Mouse (Mus musculus) limb, embryonic 13.5 days (tissue): Measurements from ENCODE around the gene Strn4. TPM values are rescaled to one million over a fixed set of nuclear protein-coding genes. Genes with fewer than 3 reads are reported as not detected.

Experiments
- ATAC-seq: fragments of 200-750 bp; cut with Nextera tagmentation; 2 replicates; pipeline ENCODE4 v1.8.0; 2017; ENCODE audit warnings: low read depth, moderate number of reproducible peaks, moderate TSS enrichment; ENCODE audit not compliant: low FRiP score
- H3K27ac ChIP-seq: fragments of 300-500 bp; sonication (generic); 2 replicates; pipeline ENCODE4 v1.5.1; 2015; ENCODE audit warnings: inconsistent platforms, mild to moderate bottlenecking, moderate library complexity
- H3K27me3 ChIP-seq: fragments of 300-500 bp; sonication (generic); 2 replicates; pipeline ENCODE4 v1.6.1; 2015; ENCODE audit warnings: mild to moderate bottlenecking, inconsistent platforms
- H3K36me3 ChIP-seq: fragments of 300-500 bp; sonication (generic); 2 replicates; pipeline ENCODE4 v1.6.1; 2015; ENCODE audit warnings: inconsistent platforms, mild to moderate bottlenecking, moderate library complexity
- H3K4me1 ChIP-seq: fragments of 300-500 bp; sonication (generic); 2 replicates; pipeline ENCODE4 v1.6.1; 2015; ENCODE audit warnings: inconsistent platforms
- H3K4me2 ChIP-seq: fragments of 300-500 bp; sonication (generic); replicated peaks from 2 replicates; pipeline ENCODE4 v1.6.1; 2015; ENCODE audit warnings: inconsistent platforms, mild to moderate bottlenecking, moderate library complexity
- H3K4me3 ChIP-seq: fragments of 300-500 bp; sonication (generic); 2 replicates; pipeline ENCODE4 v1.5.1; 2015; ENCODE audit warnings: moderate library complexity, mild to moderate bottlenecking, inconsistent platforms
- H3K9ac ChIP-seq: fragments of 300-500 bp; sonication (generic); 2 replicates; pipeline ENCODE4 v1.6.1; 2015; ENCODE audit warnings: mild to moderate bottlenecking, inconsistent platforms
- H3K9me3 ChIP-seq: fragments of 300-500 bp; sonication (generic); 2 replicates; pipeline ENCODE4 v1.6.1; 2016; ENCODE audit warnings: inconsistent platforms
- WGBS: fragments of 180-500 bp; shearing (Covaris S2); methylation state at CpG from one replicate; pipeline ENCODE4 v1.1.7; 2015; 5-methylcytosine and 5-hydroxymethylcytosine counted together
- polyA plus RNA-seq: library from polyadenylated mRNA; unstranded; fragments of >200 nt; fragmentation: Nextera tagmentation; extraction: Ambion mirVana; gene quantifications from 2 replicates; pipeline ENCODE4 v1.2.1, GENCODE M21; 2015

Gene Strn4
- polyA plus RNA-seq, 1 experiment from 2014 or later, result 124 TPM

- H3K9me3 ChIP-seq, result no peaks in the 10 kb centered on the region
- peaks cover 28% of the 10 kb centered on the region for H3K4me1 ChIP-seq
- peak overlapping the region; percentile 79 for H3K27ac ChIP-seq
- H3K4me3 ChIP-seq, result peak overlapping the region; percentile 68
- H3K36me3 ChIP-seq, result peaks cover 55% of the 10 kb centered on the region
- H3K9ac ChIP-seq, result peak overlapping the region; percentile 89
- 29% methylated on average over 10 of the region's 10 CpGs for WGBS
- H3K27me3 ChIP-seq, result no peaks in the 10 kb centered on the region
- no peak for ATAC-seq
- H3K4me2 ChIP-seq, result peak overlapping the region; percentile 98
These were observed 30.1 kb downstream of the Strn4 start for GRCm38 (mm10) chr7:16845820-16846167.

DNA sequence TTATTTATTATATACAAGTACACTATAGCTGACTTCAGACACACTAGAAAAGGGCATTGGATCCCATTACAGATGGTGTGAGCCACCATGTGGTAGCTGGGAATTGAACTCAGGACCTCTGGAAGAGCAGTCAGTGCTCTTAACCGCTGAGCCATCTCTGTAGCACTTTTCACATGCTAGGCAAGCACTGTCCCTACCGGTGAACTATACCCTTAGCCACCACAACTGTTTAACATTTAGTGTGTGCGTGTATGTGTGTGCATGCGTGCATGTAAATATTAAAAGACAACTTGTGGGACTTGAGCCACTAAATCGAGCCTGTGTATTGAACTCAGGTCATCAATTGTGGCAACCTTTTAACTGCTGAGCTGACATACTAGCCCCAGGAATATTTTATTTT is 31.1 kb downstream of the Strn4 start:
- ATAC-seq, result no peak
- no peaks in the 10 kb centered on the region for H3K9me3 ChIP-seq
- no peaks in the 10 kb centered on the region for H3K27me3 ChIP-seq
- no peak overlapping the region for H3K9ac ChIP-seq
- H3K4me1 ChIP-seq, result peaks cover 28% of the 10 kb centered on the region
- H3K27ac ChIP-seq, result no peak overlapping the region
- 94% methylated on average over 5 of the region's 5 CpGs for WGBS
- no peak overlapping the region for H3K4me3 ChIP-seq
- peaks cover 52% of the 10 kb centered on the region for H3K36me3 ChIP-seq
- H3K4me2 ChIP-seq, result no peak overlapping the region

- no peak for ATAC-seq
- no peak overlapping the region for H3K4me3 ChIP-seq
- H3K4me2 ChIP-seq, result no peak overlapping the region
- peaks cover 24% of the 10 kb centered on the region for H3K4me1 ChIP-seq
- H3K27me3 ChIP-seq, result no peaks in the 10 kb centered on the region
- H3K27ac ChIP-seq, result no peak overlapping the region
- no peaks in the 10 kb centered on the region for H3K9me3 ChIP-seq
- no peak overlapping the region for H3K9ac ChIP-seq
- H3K36me3 ChIP-seq, result peaks cover 60% of the 10 kb centered on the region
- WGBS, result 84% methylated on average over 19 of the region's 19 CpGs
These were observed 31.8 kb downstream of the Strn4 start for GRCm38 (mm10) chr7:16847507-16847906.

- no peaks in the 10 kb centered on the region for H3K9me3 ChIP-seq
- no peaks in the 10 kb centered on the region for H3K27me3 ChIP-seq
- ATAC-seq, result no peak
- WGBS, result 23% methylated on average over 17 of the region's 17 CpGs
- H3K9ac ChIP-seq, result no peak overlapping the region
- peaks cover 69% of the 10 kb centered on the region for H3K36me3 ChIP-seq
- H3K4me2 ChIP-seq, result no peak overlapping the region
- no peak overlapping the region for H3K4me3 ChIP-seq
- no peak overlapping the region for H3K27ac ChIP-seq
- H3K4me1 ChIP-seq, result peaks cover 24% of the 10 kb centered on the region
These were observed 32.9 kb downstream of the Strn4 start for GRCm38 (mm10) chr7:16848579-16848978.

- no peaks in the 10 kb centered on the region for H3K4me1 ChIP-seq
- H3K27ac ChIP-seq, result no peak overlapping the region
- no peak overlapping the region for H3K4me3 ChIP-seq
- WGBS, result 83% methylated on average over 4 of the region's 4 CpGs
- H3K4me2 ChIP-seq, result no peak overlapping the region
- no peaks in the 10 kb centered on the region for H3K27me3 ChIP-seq
- no peak overlapping the region for H3K9ac ChIP-seq
- H3K36me3 ChIP-seq, result peaks cover 94% of the 10 kb centered on the region
- no peaks in the 10 kb centered on the region for H3K9me3 ChIP-seq
- ATAC-seq, result no peak
These were observed 35.9 kb downstream of the Strn4 start for GRCm38 (mm10) chr7:16851636-16852035.

- Histone ChIP-seq H3K27me3 (no peaks in the 10 kb centered on the region), H3K36me3 (peaks cover 94% of the 10 kb centered on the region), H3K27ac (no peak overlapping the region), H3K4me2 (no peak overlapping the region), H3K9me3 (no peaks in the 10 kb centered on the region), H3K9ac (no peak overlapping the region), H3K4me3 (no peak overlapping the region), H3K4me1 (no peaks in the 10 kb centered on the region)
- 84% methylated on average over 14 of the region's 14 CpGs for WGBS
- no peak; the same call in 1 of the 2 replicates for ATAC-seq
These were observed 37.7 kb downstream of the Strn4 start for GRCm38 (mm10) chr7:16853302-16853831.

DNA sequence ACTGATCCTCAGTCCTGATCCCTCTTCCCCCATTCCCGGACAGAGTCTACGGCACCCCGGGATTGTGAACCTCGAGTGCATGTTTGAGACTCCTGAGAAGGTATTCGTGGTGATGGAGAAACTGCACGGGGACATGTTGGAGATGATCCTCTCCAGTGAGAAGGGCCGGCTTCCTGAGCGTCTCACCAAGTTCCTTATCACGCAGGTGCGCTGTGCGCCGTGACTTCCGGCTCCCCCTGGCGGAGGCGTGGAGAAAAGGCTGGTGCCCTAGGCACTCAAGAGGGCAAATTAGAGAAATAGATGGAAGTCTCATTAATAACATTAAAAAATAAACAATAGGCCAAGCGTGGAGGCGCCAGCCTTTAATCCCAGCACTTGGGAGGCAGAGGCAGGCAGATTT is 42.6 kb downstream of the Strn4 start:
- 25% methylated on average over 17 of the region's 17 CpGs for WGBS
- Histone ChIP-seq H3K4me3 (no peak overlapping the region), H3K4me2 (no peak overlapping the region), H3K27me3 (no peaks in the 10 kb centered on the region), H3K9me3 (no peaks in the 10 kb centered on the region), H3K4me1 (no peaks in the 10 kb centered on the region), H3K9ac (no peak overlapping the region), H3K27ac (no peak overlapping the region), H3K36me3 (peaks cover 86% of the 10 kb centered on the region)
- no peak for ATAC-seq

DNA sequence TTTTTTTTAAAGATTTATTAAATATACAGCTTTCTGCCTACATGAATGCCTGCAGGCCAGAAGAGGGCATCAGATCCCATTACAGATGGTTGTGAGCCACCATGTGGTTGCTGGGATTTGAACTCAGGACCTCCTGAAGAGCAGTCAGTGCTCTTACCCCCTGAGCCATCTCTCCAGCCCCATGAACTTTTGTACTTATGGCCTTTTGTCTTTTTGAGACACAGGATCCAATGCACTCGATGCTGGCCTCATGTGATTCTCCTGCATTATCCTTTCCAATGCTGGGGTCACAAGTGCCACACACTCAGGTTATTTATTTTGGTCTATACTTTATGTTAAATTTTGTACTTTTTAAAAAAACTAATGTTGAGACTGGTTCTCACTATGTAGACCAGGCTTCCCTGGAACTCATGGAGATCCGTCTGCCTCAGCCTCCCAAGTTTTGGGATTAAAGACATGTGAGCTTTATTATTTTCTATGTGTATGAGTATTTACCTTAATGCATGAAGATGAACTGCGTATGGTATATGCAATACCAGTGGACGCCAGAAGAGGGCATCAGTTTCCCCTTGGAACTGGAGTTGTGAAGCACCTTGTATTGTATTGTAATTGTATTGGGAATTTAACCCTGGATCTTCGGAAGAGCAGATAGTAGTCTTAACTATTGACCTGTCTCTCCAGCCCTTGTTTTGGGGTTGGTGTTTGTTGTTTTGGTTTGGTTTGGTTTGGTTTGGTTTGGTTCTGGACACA is 44.4 kb downstream of the Strn4 start:
- Histone ChIP-seq H3K4me2 (no peak overlapping the region), H3K9ac (no peak overlapping the region), H3K36me3 (peaks cover 86% of the 10 kb centered on the region), H3K27me3 (no peaks in the 10 kb centered on the region), H3K4me1 (no peaks in the 10 kb centered on the region), H3K4me3 (no peak overlapping the region), H3K9me3 (no peaks in the 10 kb centered on the region), H3K27ac (no peak overlapping the region)
- 30% methylated on average over 5 of the region's 5 CpGs for WGBS
- ATAC-seq, result no peak

DNA sequence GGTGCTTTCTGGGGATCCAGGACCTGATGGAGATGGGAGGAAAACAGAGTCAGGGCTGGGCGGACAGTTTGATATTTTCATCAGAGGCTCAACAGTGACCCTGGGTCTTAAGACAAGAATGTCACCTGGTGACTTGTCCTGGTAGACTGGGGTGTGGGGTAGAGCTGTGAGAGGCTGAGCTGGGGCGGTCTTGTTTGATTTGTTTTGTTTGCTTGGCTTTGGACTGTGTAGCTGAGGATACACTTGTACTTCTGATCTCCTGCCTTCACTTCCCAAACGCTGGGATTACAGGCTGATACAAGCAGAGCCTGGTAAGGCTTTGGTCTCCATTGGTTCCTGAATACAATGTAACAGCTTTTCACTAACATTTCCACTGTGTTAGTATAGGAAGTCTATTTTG is 51.8 kb downstream of the Strn4 start:
- Histone ChIP-seq H3K4me3 (no peak overlapping the region), H3K9me3 (no peaks in the 10 kb centered on the region), H3K36me3 (peaks cover 84% of the 10 kb centered on the region), H3K9ac (no peak overlapping the region), H3K27me3 (no peaks in the 10 kb centered on the region), H3K4me1 (peaks cover 10% of the 10 kb centered on the region), H3K27ac (no peak overlapping the region), H3K4me2 (no peak overlapping the region)
- ATAC-seq, result no peak
- 79% methylated on average over 3 of the region's 3 CpGs for WGBS

GRCm38 (mm10) chr7:16869497-16869896 is 53.8 kb downstream of the Strn4 start:
- Histone ChIP-seq H3K9ac (peak overlapping the region; percentile 14; the same call in 1 of the 2 replicates), H3K27me3 (no peaks in the 10 kb centered on the region), H3K27ac (0 out of 2 replicates have a peak overlapping the region, but pooled peaks have one; percentile 28), H3K4me2 (peak overlapping the region; percentile 56), H3K4me3 (peak overlapping the region; percentile 27), H3K36me3 (peaks cover 68% of the 10 kb centered on the region), H3K9me3 (no peaks in the 10 kb centered on the region), H3K4me1 (peaks cover 12% of the 10 kb centered on the region)
- peak; percentile 91 for ATAC-seq
- 19% methylated on average over 16 of the region's 16 CpGs for WGBS

GRCm38 (mm10) chr7:16871600-16871999 is 55.9 kb downstream of the Strn4 start:
- no peaks in the 10 kb centered on the region for H3K27me3 ChIP-seq
- H3K9ac ChIP-seq, result no peak overlapping the region
- H3K36me3 ChIP-seq, result peaks cover 49% of the 10 kb centered on the region
- peaks cover 13% of the 10 kb centered on the region for H3K4me1 ChIP-seq
- H3K4me2 ChIP-seq, result no peak overlapping the region
- H3K27ac ChIP-seq, result 0 out of 2 replicates have a peak overlapping the region, but pooled peaks have one; percentile 22
- H3K4me3 ChIP-seq, result no peak overlapping the region
- WGBS, result 78% methylated on average over 10 of the region's 10 CpGs
- ATAC-seq, result no peak
- H3K9me3 ChIP-seq, result no peaks in the 10 kb centered on the region

DNA sequence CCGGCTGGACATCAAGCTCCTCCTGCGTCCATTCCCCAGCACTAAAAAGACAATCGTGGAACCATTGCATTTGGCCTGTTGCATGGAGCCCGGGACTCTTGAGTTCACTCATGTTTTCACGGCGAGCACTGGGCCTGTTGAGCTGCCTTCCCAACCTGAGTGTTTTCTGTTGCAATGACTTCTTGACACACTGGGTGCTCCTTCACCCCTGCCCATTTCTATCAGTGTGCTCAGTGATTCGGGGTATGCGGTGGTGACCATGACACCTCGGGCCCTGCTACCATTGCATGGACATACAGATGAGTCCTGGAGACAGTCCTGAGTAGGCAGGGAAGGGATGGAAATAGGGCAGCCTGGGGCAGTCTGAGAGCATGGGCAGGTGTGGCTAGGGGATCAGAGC is 56.8 kb downstream of the Strn4 start:
- no peak overlapping the region for H3K4me2 ChIP-seq
- no peak overlapping the region for H3K4me3 ChIP-seq
- H3K27ac ChIP-seq, result no peak overlapping the region
- H3K9ac ChIP-seq, result no peak overlapping the region
- WGBS, result 91% methylated on average over 9 of the region's 9 CpGs
- H3K36me3 ChIP-seq, result peaks cover 41% of the 10 kb centered on the region
- ATAC-seq, result no peak
- no peaks in the 10 kb centered on the region for H3K27me3 ChIP-seq
- H3K4me1 ChIP-seq, result peaks cover 21% of the 10 kb centered on the region
- no peaks in the 10 kb centered on the region for H3K9me3 ChIP-seq

DNA sequence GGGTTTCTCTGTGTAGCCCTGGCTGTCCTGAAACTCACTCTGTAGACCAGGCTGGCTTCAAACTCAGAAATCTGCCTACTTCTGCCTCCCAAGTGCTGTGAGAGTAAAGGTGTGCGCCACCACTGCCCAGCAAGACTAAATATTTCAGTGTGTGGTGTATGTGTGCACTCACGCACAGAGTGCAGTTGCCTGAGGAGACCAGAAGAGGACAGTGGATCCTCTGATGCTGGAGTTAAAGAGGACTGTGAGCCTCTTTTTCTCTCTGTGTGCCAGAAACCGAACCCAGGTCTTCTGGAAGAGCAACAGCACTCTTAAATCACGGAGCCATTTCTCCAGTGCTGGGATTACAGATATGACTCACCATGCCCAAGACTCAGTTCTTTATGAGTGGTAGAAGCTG is 57.7 kb downstream of the Strn4 start:
- 90% methylated on average over 4 of the region's 4 CpGs for WGBS
- Histone ChIP-seq H3K27me3 (no peaks in the 10 kb centered on the region), H3K9ac (no peak overlapping the region), H3K4me2 (no peak overlapping the region), H3K27ac (no peak overlapping the region), H3K9me3 (no peaks in the 10 kb centered on the region), H3K4me1 (peaks cover 24% of the 10 kb centered on the region), H3K36me3 (peaks cover 39% of the 10 kb centered on the region), H3K4me3 (no peak overlapping the region)
- no peak for ATAC-seq
